Mouse (Mus musculus) embryonic facial prominence, embryonic 13.5 days (tissue): ENCODE results near the gene Bcas3. TPM values are rescaled to one million over a fixed set of nuclear protein-coding genes. Genes with fewer than 3 reads are reported as not detected.

Source experiments
- ATAC-seq: fragments of 200-750 bp; cut with Nextera tagmentation; 2 replicates; pipeline ENCODE4 v1.8.0; 2017; ENCODE audit warnings: low read depth; ENCODE audit not compliant: insufficient number of reproducible peaks, insufficient read depth, low FRiP score, low TSS enrichment
- H3K27ac ChIP-seq: fragments of 300-500 bp; sonication (generic); 2 replicates; pipeline ENCODE4 v1.5.1; 2015; ENCODE audit warnings: moderate library complexity, mild to moderate bottlenecking, inconsistent platforms
- H3K27me3 ChIP-seq: fragments of 300-500 bp; sonication (generic); 2 replicates; pipeline ENCODE4 v1.6.1; 2015; ENCODE audit warnings: mild to moderate bottlenecking, inconsistent platforms
- H3K36me3 ChIP-seq: fragments of 300-500 bp; sonication (generic); 2 replicates; pipeline ENCODE4 v1.6.1; 2015; ENCODE audit warnings: mild to moderate bottlenecking, inconsistent platforms
- H3K4me1 ChIP-seq: fragments of 300-500 bp; sonication (generic); 2 replicates; pipeline ENCODE4 v1.6.1; 2015; ENCODE audit warnings: inconsistent platforms
- H3K4me2 ChIP-seq: fragments of 300-500 bp; sonication (generic); 2 replicates; pipeline ENCODE4 v1.6.1; 2015; ENCODE audit warnings: moderate library complexity, mild to moderate bottlenecking, inconsistent platforms
- H3K4me3 ChIP-seq: fragments of 300-500 bp; sonication (generic); 2 replicates; pipeline ENCODE4 v1.5.1; 2015; ENCODE audit warnings: mild to moderate bottlenecking, inconsistent platforms
- H3K9ac ChIP-seq: fragments of 300-500 bp; sonication (generic); 2 replicates; pipeline ENCODE4 v1.6.1; 2015; ENCODE audit warnings: mild to moderate bottlenecking, inconsistent platforms
- H3K9me3 ChIP-seq: fragments of 300-500 bp; sonication (generic); 2 replicates; pipeline ENCODE4 v1.6.1; 2016; ENCODE audit warnings: inconsistent platforms
- WGBS: fragments of 180-500 bp; shearing (Covaris S2); methylation state at CpG from one replicate; pipeline ENCODE4 v1.1.7; 2015; ENCODE audit warnings: mixed read lengths; 5-methylcytosine and 5-hydroxymethylcytosine counted together
- polyA plus RNA-seq: library from polyadenylated mRNA; unstranded; fragments of >200 nt; fragmentation: Nextera tagmentation; extraction: Ambion mirVana; gene quantifications from 2 replicates; pipeline ENCODE4 v1.2.1, GENCODE M21; 2015

Bcas3 gene
- polyA plus RNA-seq, 1 experiment from 2014 or later, result 33.1 TPM

DNA sequence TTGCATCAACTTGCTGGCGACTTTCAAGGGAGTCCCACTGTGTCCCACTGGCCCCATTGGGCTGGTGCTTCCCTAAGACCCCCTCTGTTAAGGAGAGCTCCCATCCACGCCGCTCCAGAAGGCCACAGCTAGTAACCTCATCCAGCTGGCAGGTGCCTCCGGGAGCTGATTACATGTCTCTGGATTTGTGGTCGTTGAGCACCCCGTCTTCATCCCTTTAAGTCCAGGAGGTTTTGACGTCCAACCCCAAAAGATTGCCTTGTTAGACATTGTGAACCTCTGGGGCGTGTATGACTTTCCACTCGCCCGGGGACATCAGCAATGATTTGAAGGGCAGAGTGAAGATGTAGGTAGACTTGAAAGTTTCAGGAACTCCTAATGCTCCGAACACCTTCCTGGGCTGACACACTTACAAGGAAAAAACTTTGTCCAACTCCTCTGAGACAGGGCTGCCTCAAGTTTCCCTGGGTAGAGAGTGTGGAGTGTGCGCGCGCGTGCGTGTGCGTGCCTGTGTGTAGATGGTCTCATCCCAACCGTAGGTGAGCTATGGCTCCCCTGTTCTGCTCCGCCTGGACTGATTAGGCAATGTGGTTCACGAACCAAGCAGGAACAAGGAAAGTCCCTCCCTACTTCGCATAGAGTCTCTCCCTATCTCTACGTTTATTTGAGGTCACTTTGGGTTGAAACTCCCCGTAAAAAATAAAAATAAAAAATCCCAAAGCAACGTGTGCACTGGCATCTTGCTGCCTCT is 489.8 kb downstream of the Bcas3 start:
- Histone ChIP-seq H3K27ac (peak overlapping the region; percentile 99), H3K36me3 (peaks cover 32% of the 10 kb centered on the region), H3K9ac (peak overlapping the region; percentile 100), H3K4me2 (peak overlapping the region; percentile 86), H3K4me3 (peak overlapping the region; percentile 88), H3K9me3 (no peaks in the 10 kb centered on the region), H3K4me1 (peaks cover 66% of the 10 kb centered on the region), H3K27me3 (peaks cover 36% of the 10 kb centered on the region)
- ATAC-seq, result no peak
- WGBS, result 4% methylated on average over 24 of the region's 24 CpGs

DNA sequence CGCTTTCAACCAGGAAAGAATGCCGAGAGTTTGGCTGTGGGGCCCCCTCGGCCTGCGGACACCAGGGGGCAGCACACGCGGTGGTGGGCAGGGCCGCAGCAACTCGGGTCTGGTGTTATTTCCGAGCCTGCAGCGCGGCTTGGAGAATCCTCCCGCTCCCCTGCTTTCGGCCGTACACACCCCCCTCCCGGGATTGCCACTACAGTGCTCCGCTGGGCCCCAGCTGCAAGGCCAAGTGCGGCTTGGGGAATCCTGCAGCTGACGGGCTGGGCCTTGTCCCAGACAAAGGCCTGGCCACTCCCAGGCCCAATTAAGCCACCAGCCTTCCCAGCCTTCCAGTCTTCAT is 490.4 kb downstream of the Bcas3 start:
- ATAC-seq, result peak; percentile 56
- H3K4me1 ChIP-seq, result peaks cover 62% of the 10 kb centered on the region
- WGBS, result 2% methylated on average over 18 of the region's 18 CpGs

DNA sequence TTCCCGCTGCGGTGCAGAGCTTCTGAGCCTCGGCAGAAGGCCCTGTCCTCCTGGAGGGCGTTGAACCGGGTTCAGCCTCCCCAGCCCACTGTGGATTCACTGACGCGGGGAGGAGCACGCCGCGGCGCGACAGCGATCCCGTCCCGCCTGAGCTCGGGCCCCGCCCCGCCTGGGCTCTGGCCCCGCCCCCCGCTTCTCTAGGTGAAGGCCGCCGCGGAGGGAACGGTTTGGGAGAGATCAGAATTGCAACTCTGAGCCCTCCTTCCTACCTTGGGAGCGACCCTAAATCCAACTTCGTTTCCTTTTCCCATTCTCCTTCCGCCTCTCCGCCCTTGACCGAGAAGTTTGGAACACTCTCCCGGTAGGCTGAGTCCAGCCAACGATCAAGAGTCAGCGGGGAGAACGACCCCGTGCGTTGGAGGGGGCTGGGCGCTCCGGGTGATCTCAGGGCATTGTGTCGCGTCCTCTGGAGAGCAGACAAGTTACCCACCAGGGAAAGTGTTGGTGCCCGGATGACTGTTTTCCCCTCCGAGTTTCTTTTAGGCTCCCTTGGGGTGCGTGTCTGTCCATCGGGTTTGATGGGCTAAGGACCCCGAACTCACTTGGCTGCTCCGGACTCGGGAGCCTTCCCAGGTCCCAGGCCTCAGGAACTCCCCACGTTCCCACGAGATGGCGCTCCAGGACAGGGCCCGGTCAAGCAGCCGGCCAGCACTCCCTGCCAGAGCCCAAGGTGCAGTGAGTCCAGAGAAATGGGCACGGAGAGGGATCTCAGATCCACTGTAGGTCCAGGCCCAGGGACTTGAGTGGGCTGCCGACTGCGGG is 491.4 kb downstream of the Bcas3 start:
- peak; percentile 54 for ATAC-seq
- peak overlapping the region; percentile 99 for H3K27ac ChIP-seq
- peaks cover 60% of the 10 kb centered on the region for H3K4me1 ChIP-seq
- H3K4me2 ChIP-seq, result peak overlapping the region; percentile 86
- peak overlapping the region; percentile 100 for H3K9ac ChIP-seq
- under 1% methylated on average over 54 of the region's 54 CpGs for WGBS
- H3K9me3 ChIP-seq, result no peaks in the 10 kb centered on the region
- peaks cover 25% of the 10 kb centered on the region for H3K36me3 ChIP-seq
- peak overlapping the region; percentile 88 for H3K4me3 ChIP-seq
- peaks cover 28% of the 10 kb centered on the region for H3K27me3 ChIP-seq

More for the DNA sequence above, 490.4 kb downstream of the Bcas3 start:
- Histone ChIP-seq H3K36me3 (peaks cover 27% of the 10 kb centered on the region), H3K27me3 (peaks cover 31% of the 10 kb centered on the region), H3K9ac (peak overlapping the region; percentile 100), H3K27ac (peak overlapping the region; percentile 99), H3K9me3 (no peaks in the 10 kb centered on the region), H3K4me3 (peak overlapping the region; percentile 88), H3K4me2 (peak overlapping the region; percentile 86)

DNA sequence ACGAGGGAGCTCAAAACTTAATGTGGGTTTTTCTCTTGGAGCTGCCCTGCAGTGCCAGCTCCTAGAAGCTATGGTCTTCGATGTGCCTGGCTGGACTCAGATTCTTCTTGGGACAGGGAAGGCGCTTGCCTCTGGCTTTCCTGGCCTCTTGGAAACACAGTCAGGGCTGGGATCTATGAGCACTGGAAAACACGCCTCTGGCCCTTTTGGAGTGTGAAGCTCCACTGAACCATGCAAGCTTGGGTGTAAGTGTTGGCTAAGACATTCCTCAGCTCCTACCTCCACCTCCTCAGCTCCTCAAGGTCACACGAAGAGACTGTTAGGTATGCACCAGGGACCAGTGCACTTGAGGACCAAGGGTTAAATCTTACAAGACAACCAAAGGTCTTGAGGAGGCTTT is 492.0 kb downstream of the Bcas3 start:
- H3K9ac ChIP-seq, result peak overlapping the region; percentile 100
- H3K27me3 ChIP-seq, result peaks cover 24% of the 10 kb centered on the region
- no peaks in the 10 kb centered on the region for H3K9me3 ChIP-seq
- peak overlapping the region; percentile 88 for H3K4me3 ChIP-seq
- no peak for ATAC-seq
- H3K4me1 ChIP-seq, result peaks cover 54% of the 10 kb centered on the region
- peak overlapping the region; percentile 99 for H3K27ac ChIP-seq
- WGBS, result 32% methylated on average over 5 of the region's 5 CpGs
- peaks cover 19% of the 10 kb centered on the region for H3K36me3 ChIP-seq
- peak overlapping the region; percentile 86 for H3K4me2 ChIP-seq

DNA sequence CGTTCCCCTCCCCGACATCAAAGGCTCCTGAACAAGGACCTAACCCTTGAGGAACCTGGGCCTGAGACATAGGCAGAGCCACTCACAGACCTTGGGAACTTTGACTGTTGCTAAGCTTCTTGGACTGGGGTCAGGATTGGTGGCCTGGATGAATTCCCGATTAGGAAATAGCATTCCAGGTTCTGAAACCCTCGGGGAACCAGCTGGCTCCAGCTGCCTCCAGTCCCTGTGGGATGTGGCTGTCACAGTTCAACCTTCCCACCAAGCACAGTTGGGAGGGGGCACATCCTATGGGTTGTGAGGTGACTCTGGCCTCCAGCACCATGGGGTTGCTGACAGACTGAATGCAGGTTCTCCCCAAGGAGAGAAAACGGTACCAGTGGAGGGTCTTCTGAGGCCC is 493.0 kb downstream of the Bcas3 start:
- H3K36me3 ChIP-seq, result peaks cover 9% of the 10 kb centered on the region; the same call in 1 of the 2 replicates
- no peak overlapping the region for H3K4me2 ChIP-seq
- 43% methylated on average over 5 of the region's 5 CpGs for WGBS
- no peak overlapping the region for H3K4me3 ChIP-seq
- peaks cover 44% of the 10 kb centered on the region for H3K4me1 ChIP-seq
- no peak overlapping the region for H3K9ac ChIP-seq
- H3K27me3 ChIP-seq, result peaks cover 18% of the 10 kb centered on the region
- no peak overlapping the region for H3K27ac ChIP-seq
- H3K9me3 ChIP-seq, result no peaks in the 10 kb centered on the region
- ATAC-seq, result no peak

DNA sequence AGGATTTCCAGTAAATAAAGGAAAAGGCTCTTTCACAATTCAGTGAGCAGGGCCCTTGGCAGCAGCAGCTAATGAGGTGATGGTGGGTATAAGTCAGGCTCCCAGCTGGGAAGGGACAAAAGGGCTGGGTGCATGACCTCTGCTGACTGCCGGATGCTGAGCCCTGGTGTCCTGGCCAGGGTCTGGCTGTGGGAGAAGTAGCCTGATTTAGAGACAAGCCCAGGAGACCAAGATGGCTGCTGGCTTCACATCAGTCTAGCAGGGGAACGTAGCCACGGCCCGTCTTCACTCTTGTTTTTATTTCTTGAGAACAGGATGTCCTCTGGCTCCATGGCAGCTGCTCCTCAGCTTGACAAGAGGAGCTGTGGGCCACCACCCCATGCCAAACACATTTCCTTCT is 493.5 kb downstream of the Bcas3 start:
- no peak overlapping the region for H3K27ac ChIP-seq
- ATAC-seq, result no peak
- H3K9ac ChIP-seq, result no peak overlapping the region
- H3K9me3 ChIP-seq, result no peaks in the 10 kb centered on the region
- H3K4me3 ChIP-seq, result no peak overlapping the region
- 0 out of 2 replicates have a peak, but pooled peaks cover 9% of the 10 kb centered on the region for H3K36me3 ChIP-seq
- 67% methylated on average over 4 of the region's 4 CpGs for WGBS
- H3K4me1 ChIP-seq, result peaks cover 40% of the 10 kb centered on the region
- H3K4me2 ChIP-seq, result no peak overlapping the region
- peaks cover 14% of the 10 kb centered on the region; the same call in 1 of the 2 replicates for H3K27me3 ChIP-seq

DNA sequence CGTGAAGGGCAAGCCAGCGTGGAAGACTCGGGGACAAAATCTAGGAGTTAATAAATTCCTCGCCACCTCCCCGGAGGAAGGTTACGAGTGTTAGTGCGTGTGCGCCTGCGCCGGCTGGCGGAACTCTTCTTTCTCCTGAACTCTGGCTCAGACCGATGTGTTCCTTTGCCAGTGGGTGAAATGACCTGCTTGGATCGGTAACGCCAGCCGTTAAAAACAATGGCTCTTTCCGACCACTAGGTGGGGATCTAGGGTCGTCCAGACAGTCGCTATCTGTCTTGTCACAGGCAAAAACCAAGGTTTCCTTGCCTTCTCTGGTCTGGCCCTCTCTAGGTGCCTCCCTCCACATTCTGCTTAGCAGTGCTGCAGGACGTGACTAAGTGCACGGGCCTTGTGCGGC is 496.1 kb downstream of the Bcas3 start:
- peaks cover 14% of the 10 kb centered on the region; the same call in 1 of the 2 replicates for H3K27me3 ChIP-seq
- no peaks in the 10 kb centered on the region for H3K9me3 ChIP-seq
- no peak overlapping the region for H3K27ac ChIP-seq
- H3K9ac ChIP-seq, result peak overlapping the region; percentile 47; the same call in 1 of the 2 replicates
- 2% methylated on average over 21 of the region's 21 CpGs for WGBS
- peak overlapping the region; percentile 53 for H3K4me2 ChIP-seq
- H3K4me3 ChIP-seq, result peak overlapping the region; percentile 32
- no peaks in the 10 kb centered on the region for H3K36me3 ChIP-seq
- ATAC-seq, result no peak
- peaks cover 15% of the 10 kb centered on the region for H3K4me1 ChIP-seq

DNA sequence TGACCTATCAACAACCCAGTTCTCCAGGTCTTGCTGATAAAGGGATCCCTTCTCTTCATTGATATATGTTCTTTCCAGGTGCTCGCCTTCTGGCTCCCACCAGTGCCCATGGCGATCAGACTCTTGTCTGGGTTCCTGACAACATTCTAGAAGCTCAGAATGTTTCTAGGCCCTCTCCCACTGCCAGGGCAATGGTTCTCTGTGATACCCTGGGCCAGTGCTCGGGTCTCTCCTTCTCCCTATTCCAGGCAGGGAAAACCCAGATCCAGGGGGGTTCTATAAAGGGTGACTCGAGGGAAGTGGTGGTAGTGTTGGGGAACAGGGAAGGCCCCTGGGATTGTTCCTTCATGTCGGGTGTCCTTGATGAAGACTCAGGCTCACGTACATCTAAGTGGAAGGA is 497.3 kb downstream of the Bcas3 start, which contains the start of gene Gm11444:
Gm11444 (minus strand) TSS at position 101 of the 400 bp plus-strand sequence.
- Histone ChIP-seq H3K9me3 (0 out of 2 replicates have a peak, but pooled peaks cover 3% of the 10 kb centered on the region), H3K4me3 (peak within 1 kb of the TSS; percentile 32; the same call in 1 of the 2 replicates), H3K27ac (no peak within 1 kb of the TSS), H3K36me3 (no peaks in the 10 kb centered on the region), H3K4me1 (peaks cover 7% of the 10 kb centered on the region), H3K4me2 (peak within 1 kb of the TSS; percentile 53), H3K27me3 (0 out of 2 replicates have a peak, but pooled peaks cover 11% of the 10 kb centered on the region), H3K9ac (no peak within 1 kb of the TSS)
- ATAC-seq, result no peak
- 86% methylated on average over 6 of the region's 6 CpGs for WGBS

DNA sequence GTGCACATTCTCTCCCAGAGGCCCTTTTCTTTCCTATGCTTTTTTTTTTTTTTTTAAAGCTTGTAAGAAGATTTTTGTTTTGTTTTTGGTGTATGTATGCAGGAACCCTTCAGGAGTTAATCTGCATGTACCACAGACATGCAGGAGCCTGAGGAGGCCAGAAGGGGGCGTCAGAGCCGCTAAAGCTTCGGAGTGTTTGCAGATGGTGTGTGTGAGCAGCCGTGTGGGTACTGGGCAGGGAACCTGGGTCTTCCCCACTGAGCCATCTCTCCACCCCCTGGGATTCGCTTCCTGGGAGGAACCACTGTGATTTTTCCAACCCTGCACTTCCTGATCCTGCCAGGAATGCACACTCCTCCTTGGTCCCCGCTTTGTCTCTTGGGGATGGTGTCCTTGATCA is 497.8 kb downstream of the Bcas3 start:
- Histone ChIP-seq H3K36me3 (no peaks in the 10 kb centered on the region), H3K27ac (no peak overlapping the region), H3K4me3 (no peak overlapping the region), H3K9me3 (0 out of 2 replicates have a peak, but pooled peaks cover 3% of the 10 kb centered on the region), H3K4me1 (peaks cover 3% of the 10 kb centered on the region; the same call in 1 of the 2 replicates), H3K4me2 (no peak overlapping the region), H3K27me3 (0 out of 2 replicates have a peak, but pooled peaks cover 11% of the 10 kb centered on the region), H3K9ac (no peak overlapping the region)
- 40% methylated on average over 6 of the region's 6 CpGs for WGBS
- no peak for ATAC-seq

DNA sequence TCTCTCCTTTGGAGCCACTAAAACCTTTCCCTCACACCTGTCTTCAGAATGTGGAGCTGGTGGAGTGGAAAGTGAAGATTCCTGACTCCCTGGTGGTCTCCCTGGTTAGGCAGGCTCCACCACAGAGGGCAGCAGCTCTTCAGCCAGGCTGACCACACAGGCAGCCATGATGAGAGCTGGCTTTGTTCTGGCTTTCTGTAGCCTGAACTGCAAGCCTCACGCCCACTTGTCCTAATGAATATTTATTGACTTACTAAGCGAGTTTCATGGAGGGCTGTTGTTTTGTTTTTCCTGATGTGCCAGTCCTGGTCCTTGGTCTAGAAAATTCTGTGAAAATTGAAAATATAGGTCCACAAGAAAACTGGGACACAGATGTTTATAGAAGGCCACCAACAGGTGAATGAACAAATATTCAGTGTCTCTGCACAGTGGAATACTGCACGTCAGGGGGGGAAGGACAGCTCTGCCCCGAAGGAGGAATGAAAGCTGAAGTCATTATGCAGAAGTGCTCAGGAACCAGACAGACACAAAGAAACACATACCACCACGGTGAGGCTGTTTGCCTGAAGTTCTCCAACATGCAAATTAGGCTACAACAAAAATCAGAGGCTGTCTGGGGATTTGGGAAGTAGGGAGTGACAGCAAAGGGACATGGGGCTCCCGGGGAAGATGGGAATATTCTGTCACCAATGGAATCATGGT is 505.2 kb downstream of the Bcas3 start:
- Histone ChIP-seq H3K4me1 (no peaks in the 10 kb centered on the region), H3K36me3 (no peaks in the 10 kb centered on the region), H3K27me3 (no peaks in the 10 kb centered on the region), H3K4me2 (no peak overlapping the region), H3K4me3 (no peak overlapping the region), H3K9me3 (0 out of 2 replicates have a peak, but pooled peaks cover 3% of the 10 kb centered on the region), H3K27ac (no peak overlapping the region), H3K9ac (no peak overlapping the region)
- no peak for ATAC-seq
- WGBS, result 15% methylated on average over 6 of the region's 6 CpGs

DNA sequence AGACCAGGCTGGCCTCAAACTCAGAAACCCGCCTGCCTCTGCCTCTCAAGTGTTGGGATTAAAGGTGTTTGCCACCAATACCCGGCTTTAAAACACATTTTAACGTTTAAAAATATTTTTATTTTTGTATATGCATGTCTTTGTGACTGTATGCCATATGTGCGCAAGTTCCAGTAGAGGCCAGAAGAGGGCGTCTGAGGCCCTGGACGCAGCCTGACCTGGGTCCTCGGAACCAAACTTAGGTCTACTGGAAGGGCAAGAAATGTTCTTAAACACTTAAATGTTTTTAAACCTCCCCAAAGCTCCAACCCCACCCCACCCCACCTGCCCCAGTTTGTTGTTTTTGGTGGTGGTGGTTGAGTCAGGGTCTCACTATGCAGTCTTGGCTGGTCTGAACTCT is 511.4 kb downstream of the Bcas3 start:
- Histone ChIP-seq H3K36me3 (no peaks in the 10 kb centered on the region), H3K4me3 (no peak overlapping the region), H3K27me3 (no peaks in the 10 kb centered on the region), H3K9me3 (no peaks in the 10 kb centered on the region), H3K4me1 (no peaks in the 10 kb centered on the region), H3K9ac (no peak overlapping the region), H3K27ac (no peak overlapping the region), H3K4me2 (no peak overlapping the region)
- ATAC-seq, result no peak
- WGBS, result 38% methylated on average over 7 of the region's 7 CpGs
